Mouse (Mus musculus) limb, embryonic 12.5 days (tissue): ENCODE results near the gene Egln3. TPM values are rescaled to one million over a fixed set of nuclear protein-coding genes. Genes with fewer than 3 reads are reported as not detected.

Source experiments
- ATAC-seq: fragments of 200-750 bp; cut with Nextera tagmentation; 2 replicates; pipeline ENCODE4 v1.8.0; 2017; ENCODE audit warnings: low read depth, moderate TSS enrichment; ENCODE audit not compliant: insufficient number of reproducible peaks, insufficient read depth, low FRiP score, low TSS enrichment
- H3K27ac ChIP-seq: fragments of 300-500 bp; sonication (generic); 2 replicates; pipeline ENCODE4 v1.5.1; 2016; ENCODE audit warnings: mild to moderate bottlenecking, moderate library complexity
- H3K27me3 ChIP-seq: fragments of 300-500 bp; sonication (generic); 2 replicates; pipeline ENCODE4 v1.6.1; 2016; ENCODE audit warnings: mild to moderate bottlenecking, moderate library complexity
- H3K36me3 ChIP-seq: fragments of 300-500 bp; sonication (generic); 2 replicates; pipeline ENCODE4 v1.6.1; 2016; ENCODE audit warnings: mild to moderate bottlenecking, moderate library complexity
- H3K4me1 ChIP-seq: fragments of 300-500 bp; sonication (generic); replicated peaks from 2 replicates; pipeline ENCODE4 v1.6.1; 2016
- H3K4me2 ChIP-seq: fragments of 300-500 bp; sonication (generic); 2 replicates; pipeline ENCODE4 v1.6.1; 2016; ENCODE audit warnings: mild to moderate bottlenecking, moderate library complexity
- H3K4me3 ChIP-seq: fragments of 300-500 bp; sonication (generic); replicated peaks from 2 replicates; pipeline ENCODE4 v1.5.1; 2016; ENCODE audit warnings: mild to moderate bottlenecking
- H3K9ac ChIP-seq: fragments of 300-500 bp; sonication (generic); replicated peaks from 2 replicates; pipeline ENCODE4 v1.6.1; 2016; ENCODE audit warnings: mild to moderate bottlenecking, moderate library complexity
- H3K9me3 ChIP-seq: fragments of 300-500 bp; sonication (generic); 2 replicates; pipeline ENCODE4 v1.6.1; 2016; ENCODE audit warnings: mild to moderate bottlenecking, moderate library complexity
- WGBS: fragments of 180-500 bp; shearing (Covaris S2); methylation state at CpG from one replicate; pipeline ENCODE4 v1.1.7; 2016; 5-methylcytosine and 5-hydroxymethylcytosine counted together
- polyA plus RNA-seq: library from polyadenylated mRNA; unstranded; fragments of >200 nt; fragmentation: Nextera tagmentation; extraction: Ambion mirVana; gene quantifications from 2 replicates; pipeline ENCODE4 v1.2.1, GENCODE M21; 2016

The Egln3 gene
- 3.0 and 3.4 TPM in 2 replicates for polyA plus RNA-seq

GRCm38 (mm10) chr12:54203656-54204045 is at the start of gene Egln3:
Gene Egln3, minus strand, starts transcription at chr12:54203860.
- H3K36me3 ChIP-seq: no peaks in the 10 kb centered on the region
- under 1% methylated on average over 25 of the region's 25 CpGs for WGBS
- peak; percentile 79 for ATAC-seq

GRCm38 (mm10) chr12:54253449-54253848 is 49.8 kb upstream of the Egln3 start:
- Histone ChIP-seq H3K9me3 (no peaks in the 10 kb centered on the region), H3K4me3 (no peak overlapping the region), H3K36me3 (no peaks in the 10 kb centered on the region), H3K9ac (no peak overlapping the region), H3K27ac (no peak overlapping the region), H3K4me1 (no peaks in the 10 kb centered on the region), H3K27me3 (no peaks in the 10 kb centered on the region), H3K4me2 (no peak overlapping the region)
- no peak for ATAC-seq
- 87% methylated on average over 4 of the region's 4 CpGs for WGBS

More at GRCm38 (mm10) chr12:54203656-54204045, at the start of gene Egln3:
- Histone ChIP-seq H3K4me1 (peaks cover 12% of the 10 kb centered on the region), H3K4me3 (peak within 1 kb of the TSS; percentile 64), H3K27ac (no peak within 1 kb of the TSS), H3K9me3 (no peaks in the 10 kb centered on the region), H3K9ac (peak within 1 kb of the TSS; percentile 62), H3K4me2 (peak within 1 kb of the TSS; percentile 96), H3K27me3 (peaks cover 30% of the 10 kb centered on the region)

- no peak for ATAC-seq
- Histone ChIP-seq H3K9ac (no peak overlapping the region), H3K27ac (no peak overlapping the region), H3K4me1 (no peaks in the 10 kb centered on the region), H3K9me3 (no peaks in the 10 kb centered on the region), H3K36me3 (no peaks in the 10 kb centered on the region), H3K4me3 (no peak overlapping the region), H3K4me2 (no peak overlapping the region), H3K27me3 (no peaks in the 10 kb centered on the region)
- WGBS: 70% methylated on average over 9 of the region's 9 CpGs
Observed at GRCm38 (mm10) chr12:54251942-54252400, 48.3 kb upstream of the Egln3 start.

- Histone ChIP-seq H3K4me2 (no peak overlapping the region), H3K27me3 (no peaks in the 10 kb centered on the region), H3K27ac (no peak overlapping the region), H3K9me3 (no peaks in the 10 kb centered on the region), H3K36me3 (no peaks in the 10 kb centered on the region), H3K4me1 (no peaks in the 10 kb centered on the region), H3K4me3 (no peak overlapping the region), H3K9ac (no peak overlapping the region)
- no peak for ATAC-seq
- 82% methylated on average over 7 of the region's 7 CpGs for WGBS
Observed at GRCm38 (mm10) chr12:54247835-54248234, 44.2 kb upstream of the Egln3 start.

GRCm38 (mm10) chr12:54243158-54243557 is 39.5 kb upstream of the Egln3 start:
- H3K9me3 ChIP-seq: no peaks in the 10 kb centered on the region
- ATAC-seq: no peak
- H3K27me3 ChIP-seq: no peaks in the 10 kb centered on the region
- H3K9ac ChIP-seq: no peak overlapping the region
- 66% methylated on average over 5 of the region's 5 CpGs for WGBS
- no peaks in the 10 kb centered on the region for H3K4me1 ChIP-seq
- no peak overlapping the region for H3K4me2 ChIP-seq
- H3K4me3 ChIP-seq: no peak overlapping the region
- H3K27ac ChIP-seq: no peak overlapping the region
- H3K36me3 ChIP-seq: no peaks in the 10 kb centered on the region

- Histone ChIP-seq H3K9me3 (no peaks in the 10 kb centered on the region), H3K27me3 (no peaks in the 10 kb centered on the region), H3K36me3 (no peaks in the 10 kb centered on the region), H3K4me1 (no peaks in the 10 kb centered on the region), H3K4me3 (no peak overlapping the region), H3K9ac (no peak overlapping the region), H3K27ac (no peak overlapping the region), H3K4me2 (no peak overlapping the region)
- no peak for ATAC-seq
- 80% methylated on average over 6 of the region's 6 CpGs for WGBS
Observed at GRCm38 (mm10) chr12:54241976-54242375, 38.3 kb upstream of the Egln3 start.

- H3K9ac ChIP-seq: no peak overlapping the region
- peaks cover 5% of the 10 kb centered on the region; the same call in 1 of the 2 replicates for H3K9me3 ChIP-seq
- H3K27ac ChIP-seq: no peak overlapping the region
- no peaks in the 10 kb centered on the region for H3K27me3 ChIP-seq
- no peak for ATAC-seq
- H3K4me1 ChIP-seq: no peaks in the 10 kb centered on the region
- H3K4me3 ChIP-seq: no peak overlapping the region
- H3K36me3 ChIP-seq: no peaks in the 10 kb centered on the region
- H3K4me2 ChIP-seq: no peak overlapping the region
- WGBS: 80% methylated on average over 6 of the region's 6 CpGs
Observed at GRCm38 (mm10) chr12:54233794-54234193, 30.1 kb upstream of the Egln3 start.

- Histone ChIP-seq H3K27me3 (no peaks in the 10 kb centered on the region), H3K4me3 (no peak overlapping the region), H3K4me2 (no peak overlapping the region), H3K4me1 (no peaks in the 10 kb centered on the region), H3K9ac (no peak overlapping the region), H3K9me3 (peaks cover 5% of the 10 kb centered on the region; the same call in 1 of the 2 replicates), H3K36me3 (no peaks in the 10 kb centered on the region), H3K27ac (no peak overlapping the region)
- WGBS: 64% methylated on average over 7 of the region's 7 CpGs
- ATAC-seq: no peak
Observed at GRCm38 (mm10) chr12:54232996-54233603, 29.4 kb upstream of the Egln3 start.

GRCm38 (mm10) chr12:54232456-54232855 is 28.8 kb upstream of the Egln3 start:
- H3K36me3 ChIP-seq: no peaks in the 10 kb centered on the region
- H3K9me3 ChIP-seq: peaks cover 5% of the 10 kb centered on the region; the same call in 1 of the 2 replicates
- H3K4me3 ChIP-seq: no peak overlapping the region
- H3K4me2 ChIP-seq: no peak overlapping the region
- ATAC-seq: no peak
- H3K27ac ChIP-seq: no peak overlapping the region
- H3K27me3 ChIP-seq: no peaks in the 10 kb centered on the region
- 69% methylated on average over 5 of the region's 5 CpGs for WGBS
- H3K4me1 ChIP-seq: no peaks in the 10 kb centered on the region
- H3K9ac ChIP-seq: no peak overlapping the region

GRCm38 (mm10) chr12:54227551-54227950 is 23.9 kb upstream of the Egln3 start:
- no peak overlapping the region for H3K27ac ChIP-seq
- no peak overlapping the region for H3K4me3 ChIP-seq
- no peak for ATAC-seq
- no peak overlapping the region for H3K4me2 ChIP-seq
- WGBS: 75% methylated on average over 8 of the region's 8 CpGs
- H3K27me3 ChIP-seq: no peaks in the 10 kb centered on the region
- no peak overlapping the region for H3K9ac ChIP-seq
- no peaks in the 10 kb centered on the region for H3K36me3 ChIP-seq
- no peaks in the 10 kb centered on the region for H3K9me3 ChIP-seq
- H3K4me1 ChIP-seq: no peaks in the 10 kb centered on the region

GRCm38 (mm10) chr12:54226341-54226740 is 22.7 kb upstream of the Egln3 start:
- no peak for ATAC-seq
- H3K36me3 ChIP-seq: no peaks in the 10 kb centered on the region
- H3K4me3 ChIP-seq: no peak overlapping the region
- no peaks in the 10 kb centered on the region for H3K27me3 ChIP-seq
- H3K4me2 ChIP-seq: no peak overlapping the region
- H3K4me1 ChIP-seq: no peaks in the 10 kb centered on the region
- no peak overlapping the region for H3K9ac ChIP-seq
- 55% methylated on average over 2 of the region's 2 CpGs for WGBS
- no peaks in the 10 kb centered on the region for H3K9me3 ChIP-seq
- H3K27ac ChIP-seq: no peak overlapping the region

GRCm38 (mm10) chr12:54225610-54226009 is 21.9 kb upstream of the Egln3 start:
- Histone ChIP-seq H3K27ac (no peak overlapping the region), H3K4me2 (no peak overlapping the region), H3K9ac (no peak overlapping the region), H3K36me3 (no peaks in the 10 kb centered on the region), H3K4me1 (no peaks in the 10 kb centered on the region), H3K9me3 (no peaks in the 10 kb centered on the region), H3K4me3 (no peak overlapping the region), H3K27me3 (no peaks in the 10 kb centered on the region)
- WGBS: 74% methylated on average over 4 of the region's 4 CpGs
- ATAC-seq: no peak
